Mouse (Mus musculus): Measurements from ENCODE around the gene Ptpn1.

Gene Ptpn1

DNA sequence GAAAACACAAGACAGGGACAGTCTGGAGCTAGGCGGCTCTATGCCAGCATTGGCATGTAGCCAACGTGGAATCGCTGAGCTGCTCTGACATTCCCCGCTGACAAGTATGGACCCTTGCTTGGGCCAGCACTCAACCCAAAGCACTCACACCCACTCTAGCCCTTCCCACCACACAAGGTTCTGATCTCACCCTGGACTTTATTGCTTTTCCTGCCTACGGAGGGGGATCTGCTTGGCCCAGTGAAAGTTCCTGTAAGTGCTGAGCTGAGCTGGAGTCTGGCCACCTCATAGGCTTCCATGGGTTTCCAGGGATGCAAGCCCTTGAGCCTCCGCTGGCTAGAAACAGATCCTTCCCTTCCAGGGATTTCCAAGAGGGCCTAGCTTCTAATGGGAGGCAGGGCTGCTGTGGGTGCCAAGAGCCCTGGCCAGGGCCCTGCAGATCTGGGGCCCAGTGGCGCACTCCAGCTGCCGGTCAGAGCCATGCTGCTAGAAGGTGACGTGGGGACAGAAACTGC, 87.4 kb downstream of the Ptpn1 start:
- DNase-seq, result peak; percentile 11

DNA sequence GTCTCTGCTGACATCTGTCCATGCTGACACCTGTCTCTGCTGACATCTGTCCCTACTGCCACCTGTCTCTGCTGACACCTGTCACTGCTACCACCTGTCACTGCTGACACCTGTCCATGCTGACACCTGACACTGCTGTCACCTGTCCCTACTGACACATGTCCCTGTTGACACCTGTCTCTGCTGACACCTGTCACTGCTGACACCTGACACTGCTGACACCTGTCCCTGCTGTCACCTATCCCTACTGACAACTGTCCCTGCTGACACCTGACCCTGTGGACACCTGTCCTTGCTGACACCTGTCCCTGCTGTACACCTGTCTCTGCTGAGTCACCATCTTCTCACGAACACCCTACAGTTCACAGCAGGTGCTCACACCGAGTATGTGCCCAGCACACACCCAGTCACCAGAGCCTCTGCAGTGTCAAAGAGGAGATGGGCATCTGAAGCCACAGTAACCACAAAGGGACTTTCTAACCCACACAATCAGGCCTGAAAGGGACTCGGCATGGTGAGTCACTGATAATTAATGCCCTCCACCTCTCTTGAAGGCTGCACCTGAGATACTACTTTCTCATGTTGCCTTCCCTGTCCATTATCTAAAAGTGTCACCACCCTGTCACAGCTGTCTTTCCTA, 92.0 kb downstream of the Ptpn1 start:
- DNase-seq, result no peak

DNA sequence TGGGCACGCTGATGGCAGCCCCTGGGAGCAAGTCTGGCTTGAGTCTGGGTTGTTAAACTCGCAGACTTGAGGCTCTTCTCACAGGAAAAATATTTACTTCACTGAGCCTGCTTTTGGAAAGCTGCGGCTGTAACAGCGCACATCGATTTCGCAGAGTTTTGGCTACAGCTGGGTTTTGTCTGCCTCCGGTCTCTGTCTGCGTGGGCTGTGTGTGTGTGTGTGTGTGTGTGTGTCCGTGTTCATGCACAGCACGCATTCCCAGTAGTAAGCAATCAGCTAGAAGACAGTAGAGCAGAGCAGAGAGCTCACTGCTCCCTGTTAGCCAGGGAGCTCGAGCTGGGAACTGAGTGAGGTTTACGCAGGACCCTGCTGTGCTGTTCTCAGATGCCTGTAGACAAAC, 93.3 kb downstream of the Ptpn1 start:
- DNase-seq, result peak; percentile 60

DNA sequence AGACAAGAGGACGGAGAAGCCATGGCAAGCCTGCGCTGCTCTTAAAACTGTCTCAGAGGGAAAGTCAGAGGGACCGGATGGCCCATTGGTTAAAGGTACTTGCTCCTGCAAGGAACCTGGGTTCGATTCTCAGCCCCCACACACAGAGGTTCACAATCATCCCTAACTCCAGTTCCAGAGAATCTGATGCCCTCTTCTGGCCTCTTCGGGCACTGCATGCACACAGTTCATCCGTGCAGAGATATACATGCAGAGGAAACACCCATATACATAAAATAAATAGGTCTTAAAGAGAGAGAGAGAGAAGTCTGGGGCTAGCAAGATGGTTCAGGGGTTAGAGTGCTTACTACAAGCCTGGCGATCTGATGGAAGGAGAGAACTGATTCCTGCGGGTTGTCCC, 94.0 kb downstream of the Ptpn1 start:
- DNase-seq, result no peak

DNA sequence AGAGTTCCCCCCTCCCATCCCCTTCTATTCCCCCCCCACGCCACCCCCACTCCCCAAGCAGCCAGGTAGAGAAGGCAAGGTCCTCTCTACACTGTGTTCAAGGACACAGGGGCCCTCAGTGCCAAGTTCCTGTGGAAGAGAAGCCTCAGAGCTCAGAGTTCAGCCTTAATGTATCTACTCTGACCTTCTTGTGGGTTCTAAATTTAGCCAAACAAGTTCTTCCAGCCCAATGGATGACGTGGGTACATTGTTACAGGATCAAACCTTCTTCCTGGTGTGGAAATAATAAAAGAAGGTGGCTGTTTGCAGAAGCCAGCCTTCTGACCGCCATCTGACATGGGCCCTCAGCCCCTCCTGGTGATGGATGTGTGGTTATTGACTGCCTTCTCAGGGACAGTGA, 94.6 kb downstream of the Ptpn1 start:
- DNase-seq, result no peak

DNA sequence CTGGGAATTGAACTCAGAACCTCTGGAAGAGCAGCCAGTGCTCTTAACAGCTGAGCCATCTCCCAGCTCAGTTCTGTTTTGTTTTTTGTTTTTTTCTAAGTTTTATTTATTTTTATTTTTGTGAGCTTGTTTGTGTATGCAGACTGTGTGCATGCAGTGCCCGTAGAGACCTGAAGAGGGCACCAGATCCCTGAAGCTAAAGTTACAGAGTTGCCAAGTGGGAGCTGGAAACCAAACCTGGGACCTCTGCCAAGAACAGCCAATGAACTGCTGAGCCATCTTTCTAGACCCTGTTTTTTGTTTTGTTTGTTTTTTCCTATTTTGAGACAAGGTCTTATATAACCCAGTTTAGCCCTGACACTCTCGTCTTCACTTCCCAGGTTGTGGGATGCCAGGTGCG, 96.5 kb downstream of the Ptpn1 start:
- no peak for DNase-seq
